Mouse (Mus musculus) small intestine, adult 2 months (tissue): ENCODE measurements around the gene Lce1l. TPM values are rescaled to one million over a fixed set of nuclear protein-coding genes. Genes with fewer than 3 reads are reported as not detected.
"Not testable (repeated sequence)": the region's sequence is repeated elsewhere in the genome, so short reads cannot be mapped to it uniquely, and the experiment has no call there.

Experiments
- H3K27ac ChIP-seq: fragments of 200-500 bp; 2 replicates; pipeline ENCODE4 v1.5.1; 2012; ENCODE audit warnings: low read depth, low read length, control low read depth, inconsistent platforms; ENCODE audit not compliant: insufficient read depth
- H3K27me3 ChIP-seq: fragments of 200-500 bp; 2 replicates; pipeline ENCODE4 v1.6.1; 2012; ENCODE audit warnings: mild to moderate bottlenecking, moderate library complexity, low read length, inconsistent platforms; ENCODE audit not compliant: control insufficient read depth, insufficient read depth
- H3K36me3 ChIP-seq: fragments of 200-500 bp; 2 replicates; pipeline ENCODE4 v1.6.1; 2012; ENCODE audit warnings: mild to moderate bottlenecking, low read length, control low read depth, inconsistent platforms; ENCODE audit not compliant: control insufficient read depth, insufficient read depth
- H3K4me1 ChIP-seq: fragments of 200-500 bp; 2 replicates; pipeline ENCODE4 v1.6.1; 2012; ENCODE audit warnings: low read length, inconsistent platforms, mixed read lengths; ENCODE audit not compliant: control insufficient read depth, insufficient read depth, insufficient read length
- H3K4me3 ChIP-seq: fragments of 200-500 bp; 2 replicates; pipeline ENCODE4 v1.5.1; 2012; ENCODE audit warnings: low read depth, mild to moderate bottlenecking, control low read depth, inconsistent platforms, low read length, moderate library complexity
- CTCF ChIP-seq: fragments of 200-500 bp; IDR thresholded peaks from 2 replicates; pipeline ENCODE4 v1.5.1; 2012; ENCODE audit warnings: low read depth, mild to moderate bottlenecking, control low read depth, inconsistent platforms, low read length, moderate library complexity, mixed read lengths; ENCODE audit not compliant: insufficient replicate concordance, insufficient read length; ENCODE audit errors: extremely low read depth
- POLR2A ChIP-seq: fragments of 200-500 bp; IDR thresholded peaks from 2 replicates; pipeline ENCODE4 v1.6.1; 2012; ENCODE audit warnings: low read depth, mild to moderate bottlenecking, control low read depth, inconsistent platforms, low read length, moderate library complexity
- WGBS: fragments of 180-500 bp; shearing (Covaris S2); methylation state at CpG from one replicate; pipeline ENCODE4 v1.1.7; 2018; 5-methylcytosine and 5-hydroxymethylcytosine counted together
- polyA plus RNA-seq: library from polyadenylated mRNA; depleted of rRNA; stranded (reverse); fragments of >200 nt; gene quantifications from 2 replicates; pipeline ENCODE4 v1.2.3, GENCODE M21; 2012; rRNA removed

Lce1l gene
- polyA plus RNA-seq, result not detected in 2 replicates

DNA sequence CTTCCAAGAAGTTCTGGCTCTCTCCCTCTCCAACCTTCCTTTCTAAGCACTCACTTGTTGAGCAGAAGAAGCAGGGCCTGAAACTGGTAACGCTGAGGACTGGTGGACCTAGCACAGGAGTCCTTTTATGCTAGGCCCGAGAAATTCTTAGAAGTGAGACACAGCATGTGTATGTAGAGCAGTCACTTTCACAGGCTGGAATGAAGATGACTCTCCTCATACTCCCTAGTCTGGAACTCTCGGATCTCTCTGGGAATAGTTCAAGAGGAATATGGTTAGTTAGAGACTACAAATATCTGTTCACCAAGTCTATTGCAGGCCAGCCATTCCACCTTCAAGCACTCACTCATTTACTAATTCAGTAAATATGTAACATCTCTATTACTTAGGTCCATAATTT, at the start of gene Lce1l:
Gene Lce1l (minus strand): TSS at position 101 of the 400 bp plus-strand sequence.
- Histone ChIP-seq H3K36me3 (no peaks in the 10 kb centered on the region), H3K4me1 (no peaks in the 10 kb centered on the region), H3K27ac (no peak within 1 kb of the TSS), H3K27me3 (no peaks in the 10 kb centered on the region), H3K4me3 (no peak within 1 kb of the TSS)
- 86% methylated on average over 3 of the region's 3 CpGs for WGBS
- TF ChIP-seq POLR2A (no peak), CTCF (no peak)

GRCm38 (mm10) chr3:92894489-92894888, 43.4 kb upstream of the Lce1l start:
- Histone ChIP-seq H3K4me3 (no peak overlapping the region), H3K27me3 (no peaks in the 10 kb centered on the region), H3K4me1 (no peaks in the 10 kb centered on the region), H3K27ac (no peak overlapping the region), H3K36me3 (no peaks in the 10 kb centered on the region)
- WGBS, result 24% methylated on average over 1 of the region's 1 CpGs
- TF ChIP-seq CTCF (no peak), POLR2A (no peak)

- Histone ChIP-seq H3K36me3 (no peaks in the 10 kb centered on the region), H3K4me1 (no peaks in the 10 kb centered on the region), H3K4me3 (no peak overlapping the region), H3K27me3 (no peaks in the 10 kb centered on the region), H3K27ac (no peak overlapping the region)
- 49% methylated on average over 3 of the region's 3 CpGs for WGBS
- TF ChIP-seq POLR2A (no peak), CTCF (no peak)
Measured at GRCm38 (mm10) chr3:92894063-92894462, 43.0 kb upstream of the Lce1l start.

DNA sequence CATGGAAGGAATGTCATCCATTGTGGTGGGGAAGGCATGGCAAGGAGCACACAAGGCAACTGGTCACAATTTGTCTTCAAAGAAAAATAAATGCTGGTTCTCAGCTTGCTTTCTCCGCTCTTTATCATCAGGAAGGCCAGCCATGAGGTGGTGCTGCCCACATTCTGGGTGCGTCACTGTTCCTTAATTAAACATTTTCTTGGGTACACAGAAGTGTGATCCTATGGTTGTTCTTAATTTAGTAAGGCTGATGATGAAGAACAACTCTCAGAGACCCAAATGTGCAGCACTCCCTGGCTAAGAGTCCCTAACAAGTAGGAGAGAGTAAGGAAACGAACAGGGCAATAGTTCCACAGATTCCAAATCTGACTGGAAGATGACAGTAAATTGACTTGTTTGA, 23.1 kb upstream of the Lce1l start:
- Histone ChIP-seq H3K27ac (no peak overlapping the region), H3K4me3 (no peak overlapping the region), H3K27me3 (no peaks in the 10 kb centered on the region), H3K36me3 (no peaks in the 10 kb centered on the region), H3K4me1 (no peaks in the 10 kb centered on the region)
- 82% methylated on average over 3 of the region's 3 CpGs for WGBS
- TF ChIP-seq CTCF (no peak), POLR2A (no peak)

DNA sequence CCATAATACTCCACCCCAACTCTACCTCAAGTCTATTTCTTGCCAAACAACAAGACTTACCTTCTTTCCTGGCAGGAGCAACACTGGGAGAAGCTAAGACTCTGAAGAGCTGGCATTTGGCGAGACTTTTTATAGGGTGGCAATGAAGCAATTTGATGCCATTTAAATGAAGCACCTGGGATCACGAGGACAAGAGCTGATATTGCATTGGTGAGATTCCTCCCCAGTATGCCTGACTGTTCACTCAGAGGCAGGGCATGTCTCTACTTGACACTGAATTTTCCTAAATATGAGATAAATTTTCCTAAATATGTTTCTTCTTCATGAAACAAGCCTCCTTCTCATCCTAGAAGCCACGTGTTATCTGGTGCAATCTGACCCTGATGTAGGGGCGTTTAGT, 19.0 kb upstream of the Lce1l start, which contains the start of gene 2310050C09Rik:
Gene 2310050C09Rik (minus strand): TSS at position 101 of the 400 bp plus-strand sequence.
- no peak within 1 kb of the TSS for H3K27ac ChIP-seq
- 74% methylated on average over 4 of the region's 4 CpGs for WGBS
- no peaks in the 10 kb centered on the region for H3K36me3 ChIP-seq
- no peaks in the 10 kb centered on the region for H3K4me1 ChIP-seq
- no peak within 1 kb of the TSS for H3K4me3 ChIP-seq
- H3K27me3 ChIP-seq, result no peaks in the 10 kb centered on the region
- TF ChIP-seq POLR2A (no peak), CTCF (no peak)

DNA sequence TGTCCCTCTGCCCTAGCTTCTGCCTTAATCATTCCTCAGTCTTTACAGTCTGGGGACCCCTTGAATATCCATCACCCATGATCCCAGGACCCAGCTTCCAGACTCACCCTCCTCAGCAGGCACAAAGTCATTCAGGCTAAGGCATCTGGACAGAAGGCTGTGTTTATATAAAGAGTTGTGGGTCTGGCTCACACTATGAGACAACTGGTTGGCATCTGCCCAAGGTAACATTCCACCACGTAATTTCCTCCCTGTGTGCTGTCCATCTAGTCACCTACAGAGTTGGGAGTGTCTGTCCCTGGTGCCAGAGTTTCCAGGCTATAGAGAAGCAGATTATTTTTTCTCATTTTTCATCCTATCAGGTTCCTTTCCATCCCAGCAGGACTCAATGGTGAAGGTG, 24.0 kb downstream of the Lce1l start, which contains the start of gene Kprp:
Gene Kprp (minus strand): TSS at position 140 of the 400 bp plus-strand sequence.
- Histone ChIP-seq H3K4me1 (no peaks in the 10 kb centered on the region), H3K27ac (no peak within 1 kb of the TSS), H3K4me3 (no peak within 1 kb of the TSS), H3K27me3 (no peaks in the 10 kb centered on the region), H3K36me3 (no peaks in the 10 kb centered on the region)
- TF ChIP-seq CTCF (no peak), POLR2A (no peak)
- WGBS, result 20% methylated on average over 1 of the region's 1 CpGs

- Histone ChIP-seq H3K27ac (no peak overlapping the region), H3K27me3 (no peaks in the 10 kb centered on the region), H3K4me1 (no peaks in the 10 kb centered on the region), H3K36me3 (no peaks in the 10 kb centered on the region), H3K4me3 (no peak overlapping the region)
- WGBS, result 11% methylated on average over 1 of the region's 1 CpGs
- TF ChIP-seq POLR2A (no peak), CTCF (no peak)
Measured at GRCm38 (mm10) chr3:92825808-92826207, 25.3 kb downstream of the Lce1l start.

GRCm38 (mm10) chr3:92816036-92816435, 35.0 kb downstream of the Lce1l start:
- 86% methylated on average over 2 of the region's 2 CpGs for WGBS
- H3K27ac ChIP-seq, H3K36me3 ChIP-seq, H3K4me1 ChIP-seq, H3K27me3 ChIP-seq, H3K4me3 ChIP-seq: not testable (repeated sequence)
